Mouse (Mus musculus) megakaryocyte, embryonic 14.5 days (primary cell): Measurements from ENCODE around the gene Poc1a. TPM values are rescaled to one million over a fixed set of nuclear protein-coding genes. Genes with fewer than 3 reads are reported as not detected.

Experiments used
- H3K27me3 ChIP-seq: replicated peaks from 2 replicates; pipeline ENCODE3; 2012; ENCODE audit warnings: inconsistent platforms
- H3K36me3 ChIP-seq: replicated peaks from 2 replicates; pipeline ENCODE3; 2012; ENCODE audit warnings: low read length, inconsistent platforms, mixed read lengths
- H3K4me1 ChIP-seq: 2 replicates; pipeline ENCODE4 v1.6.1; 2012; ENCODE audit warnings: inconsistent platforms
- H3K4me3 ChIP-seq: replicated peaks from 2 replicates; pipeline ENCODE3; 2012; ENCODE audit warnings: moderate library complexity, mild to moderate bottlenecking, inconsistent platforms
- H3K9me3 ChIP-seq: 2 replicates; pipeline ENCODE4 v1.6.1; 2012; ENCODE audit warnings: inconsistent platforms
- FLI1 ChIP-seq: IDR thresholded peaks from 2 replicates; pipeline ENCODE4 v1.6.1; 2012; ENCODE audit warnings: low read length, inconsistent platforms, mixed read lengths
- GATA1 ChIP-seq: IDR thresholded peaks from 3 replicates; pipeline ENCODE4 v1.6.1; 2012; ENCODE audit warnings: mixed read lengths, low read length, inconsistent platforms, borderline replicate concordance
- polyA plus RNA-seq: library from polyadenylated mRNA; stranded (reverse); fragments of >175 nt; gene quantifications from 2 replicates; pipeline ENCODE4 v1.2.3, GENCODE M21; 2012; ENCODE audit warnings: low replicate concordance; ENCODE audit not compliant: insufficient read depth

Poc1a gene
- polyA plus RNA-seq, 1 experiment = 6.6 TPM

- Histone ChIP-seq H3K36me3 (peaks cover 95% of the 10 kb centered on the region), H3K4me3 (no peak overlapping the region), H3K4me1 (peaks cover 7% of the 10 kb centered on the region; the same call in 1 of the 2 replicates), H3K9me3 (no peaks in the 10 kb centered on the region), H3K27me3 (peaks cover 1% of the 10 kb centered on the region)
- TF ChIP-seq FLI1 (no peak), GATA1 (no peak)
These were observed 15.8 kb downstream of the Poc1a start for GRCm38 (mm10) chr9:106296637-106297174.

GRCm38 (mm10) chr9:106300176-106300803 is 19.4 kb downstream of the Poc1a start:
- peaks cover 3% of the 10 kb centered on the region for H3K27me3 ChIP-seq
- H3K9me3 ChIP-seq = no peaks in the 10 kb centered on the region
- TF ChIP-seq GATA1 (no peak), FLI1 (no peak)
- H3K4me1 ChIP-seq = peaks cover 7% of the 10 kb centered on the region; the same call in 1 of the 2 replicates
- no peak overlapping the region for H3K4me3 ChIP-seq
- H3K36me3 ChIP-seq = peaks cover 88% of the 10 kb centered on the region

- Histone ChIP-seq H3K4me1 (peaks cover 11% of the 10 kb centered on the region; the same call in 1 of the 2 replicates), H3K36me3 (peaks cover 85% of the 10 kb centered on the region), H3K27me3 (peaks cover 3% of the 10 kb centered on the region), H3K4me3 (no peak overlapping the region), H3K9me3 (no peaks in the 10 kb centered on the region)
- no peak for TF ChIP-seq GATA1
- TF ChIP-seq FLI1 = no peak
These were observed 20.1 kb downstream of the Poc1a start for GRCm38 (mm10) chr9:106300949-106301348.

GRCm38 (mm10) chr9:106301446-106302080 is 20.7 kb downstream of the Poc1a start:
- TF ChIP-seq GATA1 (no peak), FLI1 (no peak)

GRCm38 (mm10) chr9:106302446-106303150 is 21.7 kb downstream of the Poc1a start:
- TF ChIP-seq GATA1 (no peak), FLI1 (no peak)
- Histone ChIP-seq H3K9me3 (no peaks in the 10 kb centered on the region), H3K36me3 (peaks cover 76% of the 10 kb centered on the region), H3K4me3 (no peak overlapping the region), H3K4me1 (peaks cover 22% of the 10 kb centered on the region), H3K27me3 (peaks cover 3% of the 10 kb centered on the region)

More at GRCm38 (mm10) chr9:106301446-106302080, 20.7 kb downstream of the Poc1a start:
- Histone ChIP-seq H3K4me1 (peaks cover 12% of the 10 kb centered on the region; the same call in 1 of the 2 replicates), H3K27me3 (peaks cover 3% of the 10 kb centered on the region), H3K9me3 (no peaks in the 10 kb centered on the region), H3K4me3 (peak overlapping the region; percentile 35), H3K36me3 (peaks cover 84% of the 10 kb centered on the region)

GRCm38 (mm10) chr9:106303460-106303960 is 22.6 kb downstream of the Poc1a start:
- peaks cover 29% of the 10 kb centered on the region for H3K4me1 ChIP-seq
- peaks cover 72% of the 10 kb centered on the region for H3K36me3 ChIP-seq
- TF ChIP-seq GATA1 (no peak), FLI1 (no peak)
- H3K4me3 ChIP-seq = no peak overlapping the region
- H3K9me3 ChIP-seq = no peaks in the 10 kb centered on the region
- peaks cover 3% of the 10 kb centered on the region for H3K27me3 ChIP-seq

- peaks cover 66% of the 10 kb centered on the region for H3K36me3 ChIP-seq
- H3K27me3 ChIP-seq = peaks cover 3% of the 10 kb centered on the region
- TF ChIP-seq GATA1 (no peak), FLI1 (no peak)
These were observed 24.4 kb downstream of the Poc1a start for GRCm38 (mm10) chr9:106305228-106305627.

GRCm38 (mm10) chr9:106306662-106307351 is 25.9 kb downstream of the Poc1a start:
- peaks cover 2% of the 10 kb centered on the region for H3K27me3 ChIP-seq
- H3K9me3 ChIP-seq = no peaks in the 10 kb centered on the region
- TF ChIP-seq GATA1 = no peak
- TF ChIP-seq FLI1 = no peak
- peaks cover 60% of the 10 kb centered on the region for H3K36me3 ChIP-seq
- H3K4me1 ChIP-seq = peaks cover 32% of the 10 kb centered on the region
- no peak overlapping the region for H3K4me3 ChIP-seq

More at GRCm38 (mm10) chr9:106305228-106305627, 24.4 kb downstream of the Poc1a start:
- Histone ChIP-seq H3K4me3 (no peak overlapping the region), H3K9me3 (no peaks in the 10 kb centered on the region), H3K4me1 (peaks cover 35% of the 10 kb centered on the region)

- H3K9me3 ChIP-seq = no peaks in the 10 kb centered on the region
- no peak for TF ChIP-seq FLI1
- no peak for TF ChIP-seq GATA1
- H3K4me1 ChIP-seq = peaks cover 32% of the 10 kb centered on the region
- peaks cover 2% of the 10 kb centered on the region for H3K27me3 ChIP-seq
- peak overlapping the region; percentile 11 for H3K4me3 ChIP-seq
- H3K36me3 ChIP-seq = peaks cover 59% of the 10 kb centered on the region
These were observed 27.3 kb downstream of the Poc1a start for GRCm38 (mm10) chr9:106308151-106308550.
